Mouse (Mus musculus) thymus, adult 2 months (tissue): ENCODE data around the gene 3110082I17Rik. TPM values are rescaled to one million over a fixed set of nuclear protein-coding genes. Genes with fewer than 3 reads are reported as not detected.

Experiments
- DNase-seq: peaks from one replicate; pipeline ENCODE4 v3.0.0; 2021
- H3K27ac ChIP-seq: fragments of 200-500 bp; 2 replicates; pipeline ENCODE4 v1.5.1; 2012; ENCODE audit warnings: low read length, control low read depth; ENCODE audit not compliant: control insufficient read depth, insufficient read depth
- H3K27me3 ChIP-seq: fragments of 200-500 bp; 2 replicates; pipeline ENCODE4 v1.6.1; 2012; ENCODE audit warnings: mild to moderate bottlenecking, low read length, moderate library complexity, mixed read lengths; ENCODE audit not compliant: control insufficient read depth, insufficient read depth
- H3K36me3 ChIP-seq: fragments of 200-500 bp; 2 replicates; pipeline ENCODE4 v1.6.1; 2012; ENCODE audit warnings: mild to moderate bottlenecking, low read length, moderate library complexity; ENCODE audit not compliant: control insufficient read depth, insufficient read depth
- H3K4me1 ChIP-seq: fragments of 200-500 bp; replicated peaks from 2 replicates; pipeline ENCODE4 v1.6.1; 2012; ENCODE audit warnings: low read length; ENCODE audit not compliant: control insufficient read depth, insufficient read depth
- H3K4me3 ChIP-seq: fragments of 200-500 bp; 2 replicates; pipeline ENCODE4 v1.5.1; 2012; ENCODE audit warnings: mild to moderate bottlenecking, low read length, control low read depth, moderate library complexity; ENCODE audit not compliant: control insufficient read depth, insufficient read depth
- CTCF ChIP-seq: fragments of 200-500 bp; IDR thresholded peaks from 2 replicates; pipeline ENCODE4 v1.5.1; 2012; ENCODE audit warnings: mild to moderate bottlenecking, control low read depth, low read length, moderate library complexity, borderline replicate concordance; ENCODE audit not compliant: control insufficient read depth, poor library complexity, insufficient read depth; ENCODE audit errors: extremely low read depth
- POLR2A ChIP-seq: fragments of 200-500 bp; IDR thresholded peaks from 2 replicates; pipeline ENCODE4 v1.6.1; 2012; ENCODE audit warnings: mild to moderate bottlenecking, low read length, control low read depth, moderate library complexity; ENCODE audit not compliant: control insufficient read depth, poor library complexity, insufficient read depth; ENCODE audit errors: extremely low read depth
- WGBS: fragments of 180-500 bp; shearing (Covaris S2); methylation state at CpG from one replicate; pipeline ENCODE4 v1.1.7; 2018; 5-methylcytosine and 5-hydroxymethylcytosine counted together
- polyA plus RNA-seq: library from polyadenylated mRNA; depleted of rRNA; stranded (reverse); fragments of >200 nt; gene quantifications from 2 replicates; pipeline ENCODE4 v1.2.3, GENCODE M21; 2012

3110082I17Rik gene
- polyA plus RNA-seq, 1 experiment: 7.5 TPM

- Histone ChIP-seq H3K27me3 (no peaks in the 10 kb centered on the region), H3K36me3 (no peaks in the 10 kb centered on the region)
Observed at GRCm38 (mm10) chr5:139417480-139417879, 42.8 kb downstream of the 3110082I17Rik start.

DNA sequence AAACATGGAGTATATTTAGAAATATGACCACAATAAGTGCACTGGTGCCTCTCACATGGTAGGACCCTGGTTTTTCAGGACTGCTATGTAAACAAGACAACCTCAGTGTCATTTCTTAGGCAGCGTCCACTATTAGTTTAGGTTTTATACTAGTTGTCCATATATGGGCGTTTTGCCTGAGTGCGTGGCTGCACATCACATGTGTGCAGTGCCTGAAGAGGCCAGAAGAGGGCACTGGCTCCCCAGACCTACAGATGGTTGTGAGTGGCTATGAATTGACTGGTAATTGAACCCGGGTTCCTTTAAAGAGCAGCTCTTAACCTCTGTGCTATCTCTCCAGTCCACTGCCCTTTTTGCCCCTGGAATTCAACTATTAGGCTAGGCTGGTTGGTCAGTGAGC lies 43.4 kb downstream of the 3110082I17Rik start:
- 96% methylated on average over 4 of the region's 4 CpGs for WGBS
- DNase-seq: peak; percentile 30
- H3K4me3 ChIP-seq: no peak overlapping the region
- H3K27me3 ChIP-seq: no peaks in the 10 kb centered on the region
- TF ChIP-seq POLR2A: no peak
- TF ChIP-seq CTCF: no peak
- H3K27ac ChIP-seq: no peak overlapping the region
- no peaks in the 10 kb centered on the region for H3K36me3 ChIP-seq
- peaks cover 36% of the 10 kb centered on the region for H3K4me1 ChIP-seq

More at GRCm38 (mm10) chr5:139417480-139417879, 42.8 kb downstream of the 3110082I17Rik start:
- Histone ChIP-seq H3K4me1 (peaks cover 38% of the 10 kb centered on the region), H3K4me3 (no peak overlapping the region), H3K27ac (no peak overlapping the region)
- WGBS: 98% methylated on average over 3 of the region's 3 CpGs
- DNase-seq: no peak
- TF ChIP-seq POLR2A (no peak), CTCF (no peak)

- Histone ChIP-seq H3K27ac (no peak overlapping the region), H3K4me1 (peaks cover 22% of the 10 kb centered on the region), H3K36me3 (no peaks in the 10 kb centered on the region), H3K4me3 (no peak overlapping the region), H3K27me3 (no peaks in the 10 kb centered on the region)
- TF ChIP-seq CTCF: no peak
- TF ChIP-seq POLR2A: no peak
- WGBS: 94% methylated on average over 5 of the region's 5 CpGs
- DNase-seq: no peak
Observed at GRCm38 (mm10) chr5:139415001-139415400, 45.3 kb downstream of the 3110082I17Rik start.

- H3K27me3 ChIP-seq: no peaks in the 10 kb centered on the region
- H3K4me3 ChIP-seq: no peak overlapping the region
- H3K27ac ChIP-seq: no peak overlapping the region
- DNase-seq: no peak
- H3K36me3 ChIP-seq: no peaks in the 10 kb centered on the region
- peaks cover 8% of the 10 kb centered on the region for H3K4me1 ChIP-seq
- WGBS: over 99% methylated on average over 4 of the region's 4 CpGs
- TF ChIP-seq POLR2A (no peak), CTCF (no peak)
Observed at GRCm38 (mm10) chr5:139413545-139413944, 46.8 kb downstream of the 3110082I17Rik start.

DNA sequence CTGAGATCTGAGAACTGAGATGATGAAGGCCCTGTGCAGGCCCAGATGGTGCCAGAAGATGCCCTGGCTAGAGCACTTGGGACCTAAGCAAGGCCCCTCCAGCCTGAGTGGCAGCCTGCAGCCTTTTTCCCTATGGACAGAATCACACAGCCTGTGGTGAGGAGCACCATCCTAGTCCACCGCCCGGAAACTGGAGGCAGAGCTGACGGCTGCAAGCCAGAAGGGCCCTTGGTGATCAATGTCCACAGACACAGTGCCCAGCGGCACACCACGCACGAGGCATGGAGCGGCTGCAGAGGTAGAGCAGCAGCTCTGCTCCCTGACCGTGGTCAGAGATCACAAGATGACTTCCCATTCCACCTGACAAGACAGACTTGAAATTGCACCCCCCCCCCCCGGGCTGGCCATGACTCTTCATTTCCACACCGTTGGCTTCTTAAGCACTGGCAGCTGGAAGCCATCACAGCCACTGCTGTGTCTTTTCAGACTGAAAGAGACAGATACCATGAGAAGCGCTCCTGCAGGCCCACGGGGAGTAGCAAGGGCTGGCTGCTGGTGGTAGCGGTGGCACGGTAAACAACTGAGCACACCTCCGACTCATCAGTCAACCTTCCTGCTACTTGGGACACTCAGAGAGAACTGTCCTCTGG lies 48.5 kb downstream of the 3110082I17Rik start:
- WGBS: 80% methylated on average over 15 of the region's 15 CpGs
- Histone ChIP-seq H3K27ac (no peak overlapping the region), H3K36me3 (no peaks in the 10 kb centered on the region), H3K4me3 (no peak overlapping the region), H3K4me1 (peaks cover 14% of the 10 kb centered on the region), H3K27me3 (no peaks in the 10 kb centered on the region)
- no peak for DNase-seq
- TF ChIP-seq POLR2A (no peak), CTCF (no peak)

DNA sequence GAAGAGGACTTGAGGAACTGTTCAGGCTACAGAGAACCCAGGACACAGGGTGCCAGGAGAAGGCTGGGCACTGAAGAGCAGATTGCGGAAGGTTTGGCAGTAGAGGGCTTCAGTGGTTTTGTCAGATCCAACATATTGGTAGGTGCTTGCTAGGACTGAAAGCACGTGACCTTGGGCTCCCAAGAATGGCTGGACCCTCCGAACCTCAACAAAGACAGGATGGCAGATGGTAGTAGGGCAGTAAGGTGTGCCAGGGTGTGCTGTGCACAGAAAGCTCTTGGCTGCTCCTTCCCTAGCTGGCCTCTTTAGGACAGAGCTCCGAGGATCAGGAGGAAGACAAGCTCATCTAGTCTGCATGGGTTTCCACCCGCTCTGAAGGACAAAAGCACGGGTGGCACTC lies 49.2 kb downstream of the 3110082I17Rik start:
- no peak overlapping the region for H3K27ac ChIP-seq
- WGBS: 92% methylated on average over 6 of the region's 6 CpGs
- H3K27me3 ChIP-seq: no peaks in the 10 kb centered on the region
- H3K4me3 ChIP-seq: no peak overlapping the region
- H3K36me3 ChIP-seq: no peaks in the 10 kb centered on the region
- DNase-seq: no peak
- TF ChIP-seq CTCF (no peak), POLR2A (no peak)
- H3K4me1 ChIP-seq: peaks cover 14% of the 10 kb centered on the region

DNA sequence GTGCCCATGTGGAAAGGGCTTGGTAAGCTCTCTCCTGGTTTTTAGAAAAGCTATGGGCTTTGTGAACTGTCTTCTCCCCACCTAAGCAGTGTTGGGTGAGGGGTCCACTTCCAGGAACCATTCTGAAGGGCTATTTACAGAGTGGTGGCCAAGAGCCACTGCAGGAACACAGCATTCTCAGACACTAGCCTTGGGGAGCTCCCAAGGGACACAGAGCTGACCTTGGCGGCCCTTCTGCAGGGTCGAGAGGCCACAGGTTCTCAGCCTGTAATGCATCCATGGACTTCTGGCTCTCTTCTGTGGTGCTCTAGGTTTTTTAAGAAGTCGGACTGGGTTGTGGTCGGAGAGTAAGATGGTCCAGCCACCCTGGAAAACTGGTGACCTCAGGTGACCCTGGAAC lies 50.3 kb downstream of the 3110082I17Rik start:
- TF ChIP-seq CTCF (no peak), POLR2A (no peak)
- peaks cover 20% of the 10 kb centered on the region for H3K4me1 ChIP-seq
- DNase-seq: no peak
- H3K27ac ChIP-seq: no peak overlapping the region
- WGBS: 94% methylated on average over 4 of the region's 4 CpGs
- H3K36me3 ChIP-seq: no peaks in the 10 kb centered on the region
- no peaks in the 10 kb centered on the region for H3K27me3 ChIP-seq
- H3K4me3 ChIP-seq: no peak overlapping the region
